Mouse (Mus musculus): ENCODE results near the gene Nfya. TPM values are rescaled to one million over a fixed set of nuclear protein-coding genes. Genes with fewer than 3 reads are reported as not detected.
A peak's percentile ranks its signal among the peaks of the same experiment; 100 is the strongest.

Nfya gene
- total and polyA plus RNA-seq, 3 experiments = 56.9 to 97.8 TPM; not detected in 1

GRCm38 (mm10) chr17:48416011-48416410 is 6.3 kb upstream of the Nfya start:
- no peak for DNase-seq (ENCODE audit: low read depth, low spot score)
- Histone ChIP-seq H3K27me3 (ENCODE audit: control insufficient read depth in 1 of 2, insufficient read depth in 2 of 2, low read length in 2 of 2) (no peaks in the 10 kb centered on the region), H3K79me2 (ENCODE audit: control insufficient read depth, insufficient read depth, low read length, poor library complexity) (peaks cover 7% of the 10 kb centered on the region), H3K27ac (ENCODE audit: control insufficient read depth, low read depth, low read length) (no peak overlapping the region), H3K9me3 (replicated peaks; ENCODE audit: insufficient read depth, low read length) (no peaks in the 10 kb centered on the region), H3K9ac (ENCODE audit: control insufficient read depth, low read depth, low read length, poor library complexity, severe bottlenecking) (no peak overlapping the region), H3K4me1 (ENCODE audit: control insufficient read depth in 1 of 2, insufficient read depth in 2 of 2, low read length in 2 of 2) (peaks cover 11 to 15% of the 10 kb centered on the region in 2 experiments), H3K4me3 (ENCODE audit: control insufficient read depth in 1 of 2, insufficient read depth in 1 of 2, low read depth in 2 of 2, low read length in 2 of 2) (no peak overlapping the region), H3K36me3 (ENCODE audit: control insufficient read depth in 1 of 2, insufficient read depth in 2 of 2, low read length in 2 of 2) (peaks cover 0 to 28% of the 10 kb centered on the region in 2 experiments; a peak in 2 of 4 replicates)
- TF ChIP-seq POLR2AphosphoS2 (IDR thresholded peaks at IDR 0.05; ENCODE audit: low read length) (no peak), MYB (IDR thresholded peaks at IDR 0.05; ENCODE audit: low read depth, low read length) (no peak)

GRCm38 (mm10) chr17:48411241-48411640 is 1.5 kb upstream of the Nfya start:
- DNase-seq (ENCODE audit: low read depth, low spot score) = peak; percentile 44
- TF ChIP-seq NRF1 (IDR thresholded peaks at IDR 0.05; ENCODE audit: insufficient read depth, low read depth, low read length, poor library complexity, severe bottlenecking) (no peak), POLR2AphosphoS5 (IDR thresholded peaks at IDR 0.05; ENCODE audit: borderline replicate concordance, low read depth, low read length) (no peak), TCF12 (IDR thresholded peaks at IDR 0.05; ENCODE audit: low read depth, low read length) (no peak), ZNF384 (IDR thresholded peaks at IDR 0.05; ENCODE audit: low read depth, low read length) (no peak), ZC3H11A (IDR thresholded peaks at IDR 0.05; ENCODE audit: low read depth, low read length) (no peak), MXI1 (IDR thresholded peaks at IDR 0.05; ENCODE audit: low read depth, low read length) (no peak), ELF1 (IDR thresholded peaks at IDR 0.05; ENCODE audit: low read depth, low read length) (no peak), ETS1 (IDR thresholded peaks at IDR 0.05; ENCODE audit: low read depth, low read length) (no peak), E2F4 (IDR thresholded peaks at IDR 0.05; ENCODE audit: borderline replicate concordance, low read depth, low read length) (no peak), JUND (IDR thresholded peaks at IDR 0.05; ENCODE audit: low read depth, low read length) (no peak), MAFK (IDR thresholded peaks at IDR 0.05; ENCODE audit: borderline replicate concordance, low read depth, low read length) (no peak), MAZ (IDR thresholded peaks at IDR 0.05; ENCODE audit: low read depth, low read length) (no peak), EP300 (IDR thresholded peaks at IDR 0.05; ENCODE audit: low read depth in 1 of 2, low read length in 2 of 2) (no peak)
- H3K9ac ChIP-seq (ENCODE audit: control insufficient read depth, low read depth, low read length, poor library complexity, severe bottlenecking) = peak overlapping the region; percentile 96
- no peaks in the 10 kb centered on the region for H3K27me3 ChIP-seq (ENCODE audit: control insufficient read depth in 1 of 2, insufficient read depth in 2 of 2, low read length in 2 of 2)
- peaks cover 43% of the 10 kb centered on the region for H3K79me2 ChIP-seq (ENCODE audit: control insufficient read depth, insufficient read depth, low read length, poor library complexity)
- H3K27ac ChIP-seq (ENCODE audit: control insufficient read depth, low read depth, low read length) = peak overlapping the region; percentile 100
- peaks cover 2 to 16% of the 10 kb centered on the region in 2 experiments for H3K4me1 ChIP-seq (ENCODE audit: control insufficient read depth in 1 of 2, insufficient read depth in 2 of 2, low read length in 2 of 2)
- H3K36me3 ChIP-seq (ENCODE audit: control insufficient read depth in 1 of 2, insufficient read depth in 2 of 2, low read length in 2 of 2) = peaks cover 0 to 29% of the 10 kb centered on the region in 2 experiments; a peak in 3 of 4 replicates
- H3K9me3 ChIP-seq (replicated peaks; ENCODE audit: insufficient read depth, low read length) = no peaks in the 10 kb centered on the region
- H3K4me3 ChIP-seq (ENCODE audit: control insufficient read depth in 1 of 2, insufficient read depth in 1 of 2, low read depth in 2 of 2, low read length in 2 of 2) = peak overlapping the region; percentile 65 to 74
